Mouse (Mus musculus) bone marrow, adult 2 months (tissue): ENCODE data around the gene Dnaja2.

Source experiments
- CTCF ChIP-seq: fragments of 200-500 bp; IDR thresholded peaks from 2 replicates; pipeline ENCODE4 v1.5.1; 2011; ENCODE audit warnings: low read length, control low read depth; ENCODE audit not compliant: control insufficient read depth, insufficient read depth
- POLR2A ChIP-seq: fragments of 200-500 bp; IDR thresholded peaks from 2 replicates; pipeline ENCODE4 v1.6.1; 2011; ENCODE audit warnings: low read depth, mild to moderate bottlenecking, control low read depth, low read length, borderline replicate concordance; ENCODE audit not compliant: control insufficient read depth

- TF ChIP-seq CTCF = no peak
- TF ChIP-seq POLR2A = no peak
Observed at GRCm38 (mm10) chr8:85508661-85509060, 46.5 kb downstream of the Dnaja2 start.
